Mouse (Mus musculus) C2C12 (cell line): ENCODE measurements at regions not wholly inside any gene's neighbourhood (a gene's known extent, or its start where the extent isn't known, plus 50 kb on each side); places are given as distances from the start of the nearest gene placed in this dataset.

ENCODE experiments used
- H3K27me3 ChIP-seq: one replicate; pipeline ENCODE4 v1.6.1; 2011; ENCODE audit not compliant: control insufficient read depth, insufficient read depth, insufficient read length
- H3K36me3 ChIP-seq: one replicate; pipeline ENCODE4 v1.6.1; 2011; ENCODE audit not compliant: control insufficient read depth, insufficient read depth
- H3K4me3 ChIP-seq: one replicate; pipeline ENCODE4 v1.5.1; 2011; ENCODE audit warnings: mild to moderate bottlenecking, control low read depth; ENCODE audit not compliant: poor library complexity, insufficient read depth, severe bottlenecking
- H3K79me2 ChIP-seq: one replicate; pipeline ENCODE4 v1.6.1; 2011; ENCODE audit not compliant: control insufficient read depth, insufficient read depth
- H3K79me3 ChIP-seq: one replicate; pipeline ENCODE4 v1.6.1; 2011; ENCODE audit warnings: low read depth, control low read depth
- H3ac ChIP-seq: one replicate; pipeline ENCODE3; 2011; ENCODE audit warnings: low read depth; ENCODE audit not compliant: control insufficient read depth, insufficient read length
- CEBPB ChIP-seq: IDR thresholded peaks from one replicate; pipeline ENCODE4 v1.6.1; 2011; ENCODE audit warnings: low read depth, mild to moderate bottlenecking, control low read depth, moderate library complexity
- CTCF ChIP-seq: IDR thresholded peaks from one replicate; pipeline ENCODE4 v1.5.1; 2011; ENCODE audit not compliant: control insufficient read depth, insufficient read depth, insufficient read length
- FOSL1 ChIP-seq: IDR thresholded peaks from one replicate; pipeline ENCODE4 v1.8.0; 2011; ENCODE audit warnings: mild to moderate bottlenecking, low read length; ENCODE audit not compliant: poor library complexity, insufficient read depth, severe bottlenecking
- MAX ChIP-seq: IDR thresholded peaks from one replicate; pipeline ENCODE4 v1.6.1; 2011; ENCODE audit warnings: mild to moderate bottlenecking, control low read depth
- MYOD1 ChIP-seq: IDR thresholded peaks from one replicate; pipeline ENCODE4 v1.6.1; 2011; ENCODE audit warnings: low read depth; ENCODE audit not compliant: control insufficient read depth, insufficient read length
- MYOG ChIP-seq: IDR thresholded peaks from one replicate; pipeline ENCODE4 v1.6.1; 2011; ENCODE audit not compliant: control insufficient read depth, insufficient read length; ENCODE audit errors: extremely low read depth
- USF1 ChIP-seq: IDR thresholded peaks from one replicate; pipeline ENCODE4 v1.6.1; 2011; ENCODE audit warnings: low read depth, mild to moderate bottlenecking, control low read depth, moderate library complexity

- TF ChIP-seq MAX (no peak), FOSL1 (no peak), MYOD1 (no peak), USF1 (no peak), CTCF (no peak), MYOG (no peak), CEBPB (no peak)
- H3K27me3 ChIP-seq, result no peaks in the 10 kb centered on the region
- H3ac ChIP-seq, result no peak overlapping the region
- no peak overlapping the region for H3K4me3 ChIP-seq
- no peaks in the 10 kb centered on the region for H3K79me2 ChIP-seq
- H3K36me3 ChIP-seq, result no peaks in the 10 kb centered on the region
- no peaks in the 10 kb centered on the region for H3K79me3 ChIP-seq
Observed at GRCm38 (mm10) chr12:51118021-51118694, 229.7 kb upstream of the G2e3 start.

- Histone ChIP-seq H3ac (no peak overlapping the region), H3K79me2 (no peaks in the 10 kb centered on the region), H3K79me3 (no peaks in the 10 kb centered on the region), H3K4me3 (no peak overlapping the region), H3K27me3 (no peaks in the 10 kb centered on the region), H3K36me3 (no peaks in the 10 kb centered on the region)
- TF ChIP-seq USF1 (no peak), CTCF (no peak), FOSL1 (no peak), MYOD1 (no peak), MAX (no peak), CEBPB (no peak), MYOG (no peak)
Observed at GRCm38 (mm10) chr12:51117436-51118020, 230.3 kb upstream of the G2e3 start.

- Histone ChIP-seq H3K36me3 (no peaks in the 10 kb centered on the region), H3K79me3 (no peaks in the 10 kb centered on the region)
Observed at GRCm38 (mm10) chr12:51111811-51112210, 236.1 kb upstream of the G2e3 start.

GRCm38 (mm10) chr12:51108044-51108443 lies 239.8 kb upstream of the G2e3 start:
- H3K79me2 ChIP-seq, result no peaks in the 10 kb centered on the region
- no peaks in the 10 kb centered on the region for H3K36me3 ChIP-seq
- H3K79me3 ChIP-seq, result no peaks in the 10 kb centered on the region
- H3K4me3 ChIP-seq, result no peak overlapping the region
- TF ChIP-seq CEBPB (no peak), MYOG (no peak), FOSL1 (no peak), MYOD1 (no peak), MAX (no peak), USF1 (no peak), CTCF (no peak)
- H3ac ChIP-seq, result no peak overlapping the region
- H3K27me3 ChIP-seq, result no peaks in the 10 kb centered on the region

More at GRCm38 (mm10) chr12:51111811-51112210, 236.1 kb upstream of the G2e3 start:
- no peak overlapping the region for H3ac ChIP-seq
- TF ChIP-seq MYOG (no peak), MAX (no peak), CTCF (no peak), MYOD1 (no peak), FOSL1 (no peak), CEBPB (no peak), USF1 (no peak)
- no peaks in the 10 kb centered on the region for H3K79me2 ChIP-seq
- H3K27me3 ChIP-seq, result no peaks in the 10 kb centered on the region
- H3K4me3 ChIP-seq, result no peak overlapping the region

- TF ChIP-seq MYOG (no peak), CEBPB (no peak), USF1 (no peak), MYOD1 (no peak), MAX (no peak), FOSL1 (no peak), CTCF (no peak)
- no peaks in the 10 kb centered on the region for H3K79me2 ChIP-seq
Observed at GRCm38 (mm10) chr12:51103541-51104042, 244.3 kb upstream of the G2e3 start.

More at GRCm38 (mm10) chr12:51103541-51104042, 244.3 kb upstream of the G2e3 start:
- H3K27me3 ChIP-seq, result no peaks in the 10 kb centered on the region
- H3K4me3 ChIP-seq, result no peak overlapping the region
- no peaks in the 10 kb centered on the region for H3K36me3 ChIP-seq
- no peak overlapping the region for H3ac ChIP-seq
- H3K79me3 ChIP-seq, result no peaks in the 10 kb centered on the region
